Mouse (Mus musculus) lung, embryonic 16.5 days (tissue): Measurements from ENCODE around the gene Sh3gl3. TPM values are rescaled to one million over a fixed set of nuclear protein-coding genes. Genes with fewer than 3 reads are reported as not detected.

ENCODE experiments used
- ATAC-seq: fragments of 200-750 bp; cut with Nextera tagmentation; 2 replicates; pipeline ENCODE4 v1.8.0; 2017; ENCODE audit warnings: low read depth, mild to moderate bottlenecking, moderate library complexity
- H3K27ac ChIP-seq: fragments of 300-500 bp; sonication (generic); 2 replicates; pipeline ENCODE4 v1.5.1; 2014; ENCODE audit warnings: mild to moderate bottlenecking, control low read depth, low read length
- H3K27me3 ChIP-seq: fragments of 300-500 bp; sonication (generic); 2 replicates; pipeline ENCODE4 v1.6.1; 2014; ENCODE audit warnings: low read depth, low read length, mixed read lengths; ENCODE audit not compliant: control insufficient read depth, insufficient read depth
- H3K36me3 ChIP-seq: fragments of 300-500 bp; sonication (generic); 2 replicates; pipeline ENCODE4 v1.6.1; 2014; ENCODE audit warnings: low read length; ENCODE audit not compliant: control insufficient read depth, insufficient read depth
- H3K4me1 ChIP-seq: fragments of 300-500 bp; sonication (generic); replicated peaks from 2 replicates; pipeline ENCODE4 v1.6.1; 2014; ENCODE audit warnings: low read length, mixed read lengths; ENCODE audit not compliant: control insufficient read depth, insufficient read depth
- H3K4me2 ChIP-seq: fragments of 300-500 bp; sonication (generic); 2 replicates; pipeline ENCODE4 v1.6.1; 2014; ENCODE audit warnings: low read depth, low read length, control low read depth
- H3K4me3 ChIP-seq: fragments of 300-500 bp; sonication (generic); 2 replicates; pipeline ENCODE4 v1.5.1; 2014; ENCODE audit warnings: mild to moderate bottlenecking, low read length, control low read depth
- H3K9ac ChIP-seq: fragments of 300-500 bp; sonication (generic); 2 replicates; pipeline ENCODE4 v1.6.1; 2014; ENCODE audit warnings: low read length, control low read depth
- H3K9me3 ChIP-seq: fragments of 300-500 bp; sonication (generic); 2 replicates; pipeline ENCODE4 v1.6.1; 2016; ENCODE audit warnings: low read length; ENCODE audit not compliant: control insufficient read depth
- WGBS: fragments of 180-500 bp; shearing (Covaris S2); extraction: QIAGEN DNeasy Blood & Tissue Kit; methylation state at CpG from one replicate; pipeline ENCODE4 v1.1.7; 2014; 5-methylcytosine and 5-hydroxymethylcytosine counted together
- polyA plus RNA-seq: library from polyadenylated mRNA; unstranded; fragments of >200 nt; fragmentation: Nextera tagmentation; extraction: Ambion mirVana; gene quantifications from 2 replicates; pipeline ENCODE4 v1.2.1, GENCODE M21; 2015

Gene Sh3gl3
- polyA plus RNA-seq, 1 experiment from 2014 or later, result 2.9 TPM

- no peak overlapping the region for H3K4me2 ChIP-seq
- no peak overlapping the region for H3K4me3 ChIP-seq
- no peak for ATAC-seq
- peaks cover 6% of the 10 kb centered on the region for H3K4me1 ChIP-seq
- 66% methylated on average over 2 of the region's 2 CpGs for WGBS
- H3K9me3 ChIP-seq, result no peaks in the 10 kb centered on the region
- H3K9ac ChIP-seq, result no peak overlapping the region
- H3K27ac ChIP-seq, result no peak overlapping the region
- H3K27me3 ChIP-seq, result no peaks in the 10 kb centered on the region
- H3K36me3 ChIP-seq, result no peaks in the 10 kb centered on the region
These were observed 121.0 kb downstream of the Sh3gl3 start for GRCm38 (mm10) chr7:82294611-82295010.

- H3K4me1 ChIP-seq, result no peaks in the 10 kb centered on the region
- no peak overlapping the region for H3K4me3 ChIP-seq
- WGBS, result 55% methylated on average over 4 of the region's 4 CpGs
- H3K9ac ChIP-seq, result no peak overlapping the region
- no peak overlapping the region for H3K4me2 ChIP-seq
- no peaks in the 10 kb centered on the region for H3K36me3 ChIP-seq
- H3K9me3 ChIP-seq, result no peaks in the 10 kb centered on the region
- no peak for ATAC-seq
- H3K27me3 ChIP-seq, result no peaks in the 10 kb centered on the region
- H3K27ac ChIP-seq, result no peak overlapping the region
These were observed 134.8 kb downstream of the Sh3gl3 start for GRCm38 (mm10) chr7:82308398-82308797.

GRCm38 (mm10) chr7:82318515-82318914 lies 144.9 kb downstream of the Sh3gl3 start:
- H3K4me2 ChIP-seq, result peak overlapping the region; percentile 41
- no peak for ATAC-seq

GRCm38 (mm10) chr7:82326616-82327015 lies 153.0 kb downstream of the Sh3gl3 start:
- no peak for ATAC-seq
- Histone ChIP-seq H3K27ac (no peak overlapping the region), H3K36me3 (no peaks in the 10 kb centered on the region), H3K9ac (no peak overlapping the region), H3K4me2 (no peak overlapping the region), H3K4me3 (no peak overlapping the region), H3K27me3 (no peaks in the 10 kb centered on the region), H3K4me1 (no peaks in the 10 kb centered on the region), H3K9me3 (no peaks in the 10 kb centered on the region)
- WGBS, result 46% methylated on average over 1 of the region's 1 CpGs

More at GRCm38 (mm10) chr7:82318515-82318914, 144.9 kb downstream of the Sh3gl3 start:
- H3K27ac ChIP-seq, result no peak overlapping the region
- H3K27me3 ChIP-seq, result no peaks in the 10 kb centered on the region
- no peak overlapping the region for H3K4me3 ChIP-seq
- 0 out of 2 replicates have a peak, but pooled peaks cover 2% of the 10 kb centered on the region for H3K4me1 ChIP-seq
- H3K9ac ChIP-seq, result no peak overlapping the region
- WGBS, result 64% methylated on average over 12 of the region's 12 CpGs
- no peaks in the 10 kb centered on the region for H3K9me3 ChIP-seq
- H3K36me3 ChIP-seq, result no peaks in the 10 kb centered on the region

- Histone ChIP-seq H3K4me2 (no peak overlapping the region), H3K9me3 (no peaks in the 10 kb centered on the region), H3K4me3 (no peak overlapping the region), H3K4me1 (no peaks in the 10 kb centered on the region), H3K27ac (no peak overlapping the region), H3K27me3 (no peaks in the 10 kb centered on the region), H3K36me3 (no peaks in the 10 kb centered on the region), H3K9ac (no peak overlapping the region)
- no peak for ATAC-seq
- 55% methylated on average over 4 of the region's 4 CpGs for WGBS
These were observed 153.6 kb downstream of the Sh3gl3 start for GRCm38 (mm10) chr7:82327201-82327600.

- Histone ChIP-seq H3K27ac (no peak overlapping the region), H3K4me3 (no peak overlapping the region), H3K27me3 (no peaks in the 10 kb centered on the region), H3K9me3 (no peaks in the 10 kb centered on the region), H3K4me1 (no peaks in the 10 kb centered on the region), H3K9ac (no peak overlapping the region), H3K4me2 (no peak overlapping the region), H3K36me3 (no peaks in the 10 kb centered on the region)
- ATAC-seq, result no peak
- 49% methylated on average over 5 of the region's 5 CpGs for WGBS
These were observed 154.2 kb downstream of the Sh3gl3 start for GRCm38 (mm10) chr7:82327881-82328280.

- no peaks in the 10 kb centered on the region for H3K9me3 ChIP-seq
- H3K9ac ChIP-seq, result no peak overlapping the region
- no peaks in the 10 kb centered on the region for H3K4me1 ChIP-seq
- 56% methylated on average over 4 of the region's 4 CpGs for WGBS
- no peak overlapping the region for H3K4me2 ChIP-seq
- H3K4me3 ChIP-seq, result no peak overlapping the region
- H3K27ac ChIP-seq, result no peak overlapping the region
- ATAC-seq, result no peak
- peaks cover 11% of the 10 kb centered on the region for H3K27me3 ChIP-seq
- H3K36me3 ChIP-seq, result no peaks in the 10 kb centered on the region
These were observed 156.2 kb downstream of the Sh3gl3 start for GRCm38 (mm10) chr7:82329831-82330230.

GRCm38 (mm10) chr7:82330860-82331259 lies 157.2 kb downstream of the Sh3gl3 start:
- H3K9ac ChIP-seq, result no peak overlapping the region
- WGBS, result 62% methylated on average over 6 of the region's 6 CpGs
- peaks cover 21% of the 10 kb centered on the region for H3K27me3 ChIP-seq
- H3K4me1 ChIP-seq, result peaks cover 3% of the 10 kb centered on the region
- no peak overlapping the region for H3K27ac ChIP-seq
- H3K36me3 ChIP-seq, result no peaks in the 10 kb centered on the region
- H3K4me3 ChIP-seq, result no peak overlapping the region
- no peak overlapping the region for H3K4me2 ChIP-seq
- ATAC-seq, result no peak
- H3K9me3 ChIP-seq, result no peaks in the 10 kb centered on the region

- no peak overlapping the region for H3K9ac ChIP-seq
- H3K4me2 ChIP-seq, result no peak overlapping the region
- no peaks in the 10 kb centered on the region for H3K36me3 ChIP-seq
- no peaks in the 10 kb centered on the region for H3K9me3 ChIP-seq
- ATAC-seq, result no peak
- H3K27me3 ChIP-seq, result peaks cover 44% of the 10 kb centered on the region
- peaks cover 9% of the 10 kb centered on the region for H3K4me1 ChIP-seq
- H3K27ac ChIP-seq, result no peak overlapping the region
- H3K4me3 ChIP-seq, result no peak overlapping the region
- 48% methylated on average over 1 of the region's 1 CpGs for WGBS
These were observed 160.4 kb downstream of the Sh3gl3 start for GRCm38 (mm10) chr7:82334000-82334399.
